Mouse (Mus musculus) lung, embryonic 14.5 days (tissue): ENCODE measurements at regions not wholly inside any gene's neighbourhood (a gene's known extent, or its start where the extent isn't known, plus 50 kb on each side); places are given as distances from the start of the nearest gene placed in this dataset.
"Not testable (repeated sequence)": the region's sequence is repeated elsewhere in the genome, so short reads cannot be mapped to it uniquely, and the experiment has no call there.

Experiments used
- ATAC-seq: fragments of 200-750 bp; cut with Nextera tagmentation; 2 replicates; pipeline ENCODE4 v1.8.0; 2017; ENCODE audit warnings: mild to moderate bottlenecking, moderate TSS enrichment, moderate library complexity; ENCODE audit not compliant: insufficient read depth
- DNase-seq: peaks from one replicate; pipeline ENCODE4 v3.0.0-alpha.2; 2015
- H3K27ac ChIP-seq: fragments of 300-500 bp; sonication (generic); 2 replicates; pipeline ENCODE4 v1.5.1; 2014; ENCODE audit warnings: low read depth, mild to moderate bottlenecking, moderate library complexity
- H3K27me3 ChIP-seq: fragments of 300-500 bp; sonication (generic); 2 replicates; pipeline ENCODE4 v1.6.1; 2014; ENCODE audit warnings: low read length, control low read depth; ENCODE audit not compliant: insufficient read depth
- H3K36me3 ChIP-seq: fragments of 300-500 bp; sonication (generic); 2 replicates; pipeline ENCODE4 v1.6.1; 2014; ENCODE audit warnings: control low read depth; ENCODE audit not compliant: insufficient read depth
- H3K4me1 ChIP-seq: fragments of 300-500 bp; sonication (generic); 2 replicates; pipeline ENCODE4 v1.6.1; 2014; ENCODE audit warnings: antibody characterized with exemption, control low read depth; ENCODE audit not compliant: insufficient read depth
- H3K4me2 ChIP-seq: fragments of 300-500 bp; sonication (generic); 2 replicates; pipeline ENCODE4 v1.6.1; 2014; ENCODE audit warnings: mild to moderate bottlenecking
- H3K4me3 ChIP-seq: fragments of 300-500 bp; sonication (generic); 2 replicates; pipeline ENCODE4 v1.5.1; 2014; ENCODE audit warnings: low read depth, low read length
- H3K9ac ChIP-seq: fragments of 300-500 bp; sonication (generic); 2 replicates; pipeline ENCODE4 v1.6.1; 2014
- H3K9me3 ChIP-seq: fragments of 300-500 bp; sonication (generic); 2 replicates; pipeline ENCODE4 v1.6.1; 2016; ENCODE audit warnings: low read depth, low read length, control low read depth
- CTCF ChIP-seq: IDR thresholded peaks from 2 replicates; pipeline ENCODE4 v1.5.1; 2016; ENCODE audit warnings: antibody characterized with exemption, low read depth
- WGBS: fragments of 180-500 bp; shearing (Covaris S2); extraction: QIAGEN DNeasy Blood & Tissue Kit; methylation state at CpG from one replicate; pipeline ENCODE4 v1.1.7; 2014; 5-methylcytosine and 5-hydroxymethylcytosine counted together

GRCm38 (mm10) chr3:98968811-98969210 is 75.8 kb upstream of the Hao2 start:
- ATAC-seq (no peak), DNase-seq (no peak)
- H3K27ac ChIP-seq: no peak overlapping the region
- H3K9ac ChIP-seq: no peak overlapping the region
- H3K36me3 ChIP-seq: no peaks in the 10 kb centered on the region
- H3K9me3 ChIP-seq: no peaks in the 10 kb centered on the region
- H3K4me1 ChIP-seq: no peaks in the 10 kb centered on the region
- WGBS: 16% methylated on average over 4 of the region's 4 CpGs
- TF ChIP-seq CTCF: no peak
- H3K4me3 ChIP-seq: no peak overlapping the region
- no peak overlapping the region for H3K4me2 ChIP-seq
- H3K27me3 ChIP-seq: no peaks in the 10 kb centered on the region

GRCm38 (mm10) chr3:98975777-98976176 is 82.7 kb upstream of the Hao2 start:
- no peak overlapping the region for H3K27ac ChIP-seq
- no peak overlapping the region for H3K4me3 ChIP-seq
- H3K9me3 ChIP-seq: no peaks in the 10 kb centered on the region
- peak; percentile 78 for DNase-seq
- peak; percentile 62 for TF ChIP-seq CTCF
- H3K4me1 ChIP-seq: no peaks in the 10 kb centered on the region
- no peak overlapping the region for H3K9ac ChIP-seq
- H3K4me2 ChIP-seq: no peak overlapping the region
- WGBS: 8% methylated on average over 3 of the region's 3 CpGs
- H3K27me3 ChIP-seq: no peaks in the 10 kb centered on the region
- no peaks in the 10 kb centered on the region for H3K36me3 ChIP-seq
- no peak for ATAC-seq

GRCm38 (mm10) chr3:98982787-98983186 is 89.7 kb upstream of the Hao2 start:
- Histone ChIP-seq H3K4me2 (no peak overlapping the region), H3K27me3 (no peaks in the 10 kb centered on the region), H3K9ac (no peak overlapping the region), H3K36me3 (no peaks in the 10 kb centered on the region), H3K4me1 (no peaks in the 10 kb centered on the region), H3K9me3 (no peaks in the 10 kb centered on the region), H3K27ac (no peak overlapping the region), H3K4me3 (no peak overlapping the region)
- DNase-seq (no peak), ATAC-seq (no peak)
- 93% methylated on average over 1 of the region's 1 CpGs for WGBS
- TF ChIP-seq CTCF: no peak

- not testable (repeated sequence) for H3K4me1 ChIP-seq, ATAC-seq, H3K27ac ChIP-seq, H3K4me2 ChIP-seq, DNase-seq, H3K9ac ChIP-seq, H3K27me3 ChIP-seq, H3K9me3 ChIP-seq, H3K36me3 ChIP-seq, H3K4me3 ChIP-seq
- 63% methylated on average over 2 of the region's 2 CpGs for WGBS
These were observed 94.2 kb upstream of the Hao2 start for GRCm38 (mm10) chr3:98987266-98987665.

- H3K27ac ChIP-seq: no peak overlapping the region
- peak; percentile 59 for DNase-seq
- ATAC-seq: peak; percentile 85; the same call in 1 of the 2 replicates
These were observed 97.8 kb upstream of the Hao2 start for GRCm38 (mm10) chr3:98990801-98991200.

DNA sequence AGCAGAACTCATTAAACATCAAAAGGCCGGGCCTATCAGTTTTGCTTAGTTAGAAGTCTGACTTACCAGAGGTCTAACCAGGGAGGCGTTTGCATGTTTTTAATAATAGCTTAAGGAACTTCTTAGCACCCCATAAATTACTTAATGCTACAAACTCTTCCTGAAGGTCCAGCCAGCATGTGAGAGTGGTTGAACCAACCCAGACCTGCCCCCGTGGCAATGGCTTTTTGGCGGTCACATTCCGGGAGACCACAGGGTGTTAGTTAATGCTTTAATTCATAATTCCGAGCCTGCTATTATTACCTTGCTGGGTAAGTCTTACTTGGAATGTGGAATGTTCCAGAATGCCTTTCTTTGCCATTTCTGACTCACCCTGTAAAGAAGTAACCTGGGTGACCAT is 98.2 kb upstream of the Hao2 start:
- Histone ChIP-seq H3K36me3 (no peaks in the 10 kb centered on the region), H3K4me3 (no peak overlapping the region), H3K9me3 (no peaks in the 10 kb centered on the region), H3K27ac (no peak overlapping the region), H3K4me2 (0 out of 2 replicates have a peak overlapping the region, but pooled peaks have one; percentile 10), H3K27me3 (no peaks in the 10 kb centered on the region), H3K9ac (no peak overlapping the region), H3K4me1 (peaks cover 5% of the 10 kb centered on the region; the same call in 1 of the 2 replicates)
- ATAC-seq: 0 out of 2 replicates have a peak, but pooled peaks have one; percentile 17
- WGBS: 40% methylated on average over 6 of the region's 6 CpGs
- TF ChIP-seq CTCF: no peak
- DNase-seq: no peak

More at GRCm38 (mm10) chr3:98990801-98991200, 97.8 kb upstream of the Hao2 start:
- Histone ChIP-seq H3K36me3 (no peaks in the 10 kb centered on the region), H3K27me3 (no peaks in the 10 kb centered on the region), H3K9ac (no peak overlapping the region), H3K4me2 (0 out of 2 replicates have a peak overlapping the region, but pooled peaks have one; percentile 10), H3K4me1 (peaks cover 5% of the 10 kb centered on the region; the same call in 1 of the 2 replicates), H3K9me3 (no peaks in the 10 kb centered on the region), H3K4me3 (no peak overlapping the region)
- 14% methylated on average over 10 of the region's 10 CpGs for WGBS
- TF ChIP-seq CTCF: no peak

GRCm38 (mm10) chr3:98994086-98994485 is 101.0 kb upstream of the Hao2 start:
- Histone ChIP-seq H3K4me3 (no peak overlapping the region), H3K27me3 (no peaks in the 10 kb centered on the region), H3K36me3 (no peaks in the 10 kb centered on the region), H3K4me2 (no peak overlapping the region), H3K27ac (no peak overlapping the region), H3K9ac (no peak overlapping the region), H3K9me3 (no peaks in the 10 kb centered on the region), H3K4me1 (peaks cover 5% of the 10 kb centered on the region; the same call in 1 of the 2 replicates)
- no peak for TF ChIP-seq CTCF
- ATAC-seq (no peak), DNase-seq (no peak)

DNA sequence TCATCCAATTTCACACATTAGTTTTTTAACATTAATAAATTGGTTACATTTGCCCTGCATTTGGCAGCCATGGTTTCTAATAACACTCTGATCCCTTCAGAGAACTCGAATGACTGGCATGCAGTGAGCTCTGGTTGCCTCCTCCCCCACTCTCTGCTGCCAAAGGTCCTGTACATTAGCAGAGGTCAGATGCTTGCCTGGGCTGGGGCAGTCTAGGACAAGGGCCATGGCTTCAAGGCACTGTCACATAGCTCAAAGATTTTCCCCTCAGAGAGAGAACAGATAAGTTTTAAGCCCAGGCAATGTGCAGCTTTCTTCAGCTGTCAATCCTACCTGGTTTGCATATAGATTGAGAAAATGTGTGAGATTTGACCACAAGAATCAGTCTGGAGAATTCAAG is 110.2 kb upstream of the Wars2 start:
- H3K4me3 ChIP-seq: no peak overlapping the region
- H3K9ac ChIP-seq: no peak overlapping the region
- no peaks in the 10 kb centered on the region for H3K27me3 ChIP-seq
- no peak for TF ChIP-seq CTCF
- H3K36me3 ChIP-seq: no peaks in the 10 kb centered on the region
- H3K9me3 ChIP-seq: no peaks in the 10 kb centered on the region
- H3K4me1 ChIP-seq: no peaks in the 10 kb centered on the region
- no peak overlapping the region for H3K4me2 ChIP-seq
- WGBS: 11% methylated on average over 1 of the region's 1 CpGs
- DNase-seq (no peak), ATAC-seq (no peak)
- H3K27ac ChIP-seq: no peak overlapping the region
